Mouse (Mus musculus) neural tube, embryonic 13.5 days (tissue): ENCODE measurements around the gene Rbm48. TPM values are rescaled to one million over a fixed set of nuclear protein-coding genes. Genes with fewer than 3 reads are reported as not detected.
"Not testable (repeated sequence)": the region's sequence is repeated elsewhere in the genome, so short reads cannot be mapped to it uniquely, and the experiment has no call there.

Source experiments
- ATAC-seq: fragments of 200-750 bp; cut with Nextera tagmentation; 2 replicates; pipeline ENCODE4 v1.8.0; 2017; ENCODE audit warnings: low read depth, mild to moderate bottlenecking, moderate TSS enrichment, moderate library complexity
- H3K27ac ChIP-seq: fragments of 300-500 bp; sonication (generic); replicated peaks from 2 replicates; pipeline ENCODE4 v1.5.1; 2015; ENCODE audit warnings: moderate library complexity, mild to moderate bottlenecking, inconsistent platforms
- H3K27me3 ChIP-seq: fragments of 300-500 bp; sonication (generic); 2 replicates; pipeline ENCODE4 v1.6.1; 2015; ENCODE audit warnings: mild to moderate bottlenecking, inconsistent platforms
- H3K36me3 ChIP-seq: fragments of 300-500 bp; sonication (generic); 2 replicates; pipeline ENCODE4 v1.6.1; 2015; ENCODE audit warnings: mild to moderate bottlenecking, inconsistent platforms
- H3K4me1 ChIP-seq: fragments of 300-500 bp; sonication (generic); replicated peaks from 2 replicates; pipeline ENCODE4 v1.6.1; 2015; ENCODE audit warnings: inconsistent platforms
- H3K4me2 ChIP-seq: fragments of 300-500 bp; sonication (generic); 2 replicates; pipeline ENCODE4 v1.6.1; 2015; ENCODE audit warnings: inconsistent platforms, mild to moderate bottlenecking, moderate library complexity
- H3K4me3 ChIP-seq: fragments of 300-500 bp; sonication (generic); 2 replicates; pipeline ENCODE4 v1.5.1; 2015; ENCODE audit warnings: mild to moderate bottlenecking, inconsistent platforms
- H3K9ac ChIP-seq: fragments of 300-500 bp; sonication (generic); 2 replicates; pipeline ENCODE4 v1.6.1; 2015; ENCODE audit warnings: moderate library complexity, mild to moderate bottlenecking, inconsistent platforms
- H3K9me3 ChIP-seq: fragments of 300-500 bp; sonication (generic); 2 replicates; pipeline ENCODE4 v1.6.1; 2016; ENCODE audit warnings: inconsistent platforms
- WGBS: fragments of 180-500 bp; shearing (Covaris S2); methylation state at CpG from one replicate; pipeline ENCODE4 v1.1.7; 2015; 5-methylcytosine and 5-hydroxymethylcytosine counted together
- polyA plus RNA-seq: library from polyadenylated mRNA; unstranded; fragments of >200 nt; fragmentation: Nextera tagmentation; extraction: Ambion mirVana; gene quantifications from 2 replicates; pipeline ENCODE4 v1.2.1, GENCODE M21; 2015

Gene Rbm48
- polyA plus RNA-seq, result 16.1 and 16.5 TPM in 2 replicates

DNA sequence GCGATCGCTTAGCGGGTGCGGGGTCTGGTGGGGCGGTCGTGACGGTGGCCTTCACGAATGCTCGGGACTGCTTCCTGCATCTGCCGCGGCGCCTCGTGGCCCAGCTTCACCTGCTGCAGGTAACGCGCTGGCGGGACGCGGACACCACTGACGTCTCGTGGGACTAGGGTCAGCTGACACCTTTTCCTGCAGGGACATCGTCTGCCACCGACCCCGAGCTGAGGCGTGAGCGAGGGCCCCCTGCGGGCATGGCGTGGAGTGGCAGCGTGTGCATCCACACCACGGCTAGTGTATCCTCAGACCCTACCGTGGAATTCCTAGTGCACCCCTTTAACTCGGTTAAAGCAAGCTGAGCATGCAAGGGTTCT is at the start of gene Rbm48:
Gene Rbm48 (minus strand): TSS at position 187 of the 368 bp plus-strand sequence.
- no peaks in the 10 kb centered on the region for H3K27me3 ChIP-seq
- H3K36me3 ChIP-seq, result peaks cover 14% of the 10 kb centered on the region
- H3K4me3 ChIP-seq, result peak within 1 kb of the TSS; percentile 78
- H3K9ac ChIP-seq, result peak within 1 kb of the TSS; percentile 77
- peak; percentile 86 for ATAC-seq
- peak within 1 kb of the TSS; percentile 84 for H3K4me2 ChIP-seq
- peaks cover 32% of the 10 kb centered on the region for H3K4me1 ChIP-seq
- under 1% methylated on average over 31 of the region's 31 CpGs for WGBS
- peak within 1 kb of the TSS; percentile 78 for H3K27ac ChIP-seq
- no peaks in the 10 kb centered on the region for H3K9me3 ChIP-seq

DNA sequence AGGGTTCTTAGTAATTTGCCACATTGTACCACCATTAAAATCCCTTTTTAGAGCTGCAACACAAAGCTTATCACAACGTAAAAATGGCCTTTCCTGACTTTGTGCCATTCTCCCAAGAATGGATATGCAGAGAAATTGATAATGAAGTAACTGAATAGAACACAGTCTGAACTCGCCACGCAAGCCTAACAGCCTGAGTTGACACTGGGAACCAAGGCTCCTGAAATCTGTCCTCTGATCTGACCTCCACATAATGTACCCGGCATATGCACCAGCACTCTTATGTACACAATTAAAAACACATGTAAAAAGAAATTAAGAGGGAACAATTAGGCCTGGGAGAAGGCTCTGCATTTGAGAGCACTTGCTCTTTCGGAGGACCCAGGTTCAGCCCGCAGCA is 48.9 kb upstream of the Rbm48 start:
- H3K9ac ChIP-seq, result peak overlapping the region; percentile 53
- ATAC-seq, result no peak
- H3K4me3 ChIP-seq, result no peak overlapping the region; the same call in 1 of the 2 replicates
- H3K9me3 ChIP-seq, result no peaks in the 10 kb centered on the region
- H3K4me1 ChIP-seq, result peaks cover 18% of the 10 kb centered on the region
- H3K27me3 ChIP-seq, result no peaks in the 10 kb centered on the region
- H3K27ac ChIP-seq, result no peak overlapping the region
- peaks cover 31% of the 10 kb centered on the region for H3K36me3 ChIP-seq
- WGBS, result 91% methylated on average over 6 of the region's 6 CpGs
- peak overlapping the region; percentile 9; the same call in 1 of the 2 replicates for H3K4me2 ChIP-seq

DNA sequence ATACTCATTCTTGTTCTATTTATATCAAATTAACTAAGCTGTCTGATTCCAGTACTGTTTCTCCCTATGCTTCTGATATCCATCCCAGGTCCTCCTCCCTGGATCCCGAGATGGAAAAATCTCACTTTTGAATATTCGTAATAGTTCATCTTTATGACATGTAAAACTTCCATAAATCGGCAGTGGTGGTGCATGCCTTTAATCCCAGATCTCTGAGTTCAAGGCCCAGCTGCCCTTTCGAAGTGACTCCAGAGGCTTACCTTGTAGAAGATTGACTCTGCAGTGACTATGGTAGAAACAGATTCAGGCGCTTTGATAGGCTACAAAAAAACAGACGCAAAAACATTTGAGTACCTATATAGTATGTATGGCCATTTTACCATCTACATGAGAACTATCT is 48.2 kb upstream of the Rbm48 start:
- Histone ChIP-seq H3K4me3 (no peak overlapping the region), H3K4me2 (no peak overlapping the region), H3K27me3 (no peaks in the 10 kb centered on the region), H3K27ac (no peak overlapping the region), H3K9ac (no peak overlapping the region), H3K36me3 (peaks cover 36% of the 10 kb centered on the region), H3K4me1 (peaks cover 18% of the 10 kb centered on the region), H3K9me3 (no peaks in the 10 kb centered on the region)
- WGBS, result 98% methylated on average over 6 of the region's 6 CpGs
- no peak for ATAC-seq

DNA sequence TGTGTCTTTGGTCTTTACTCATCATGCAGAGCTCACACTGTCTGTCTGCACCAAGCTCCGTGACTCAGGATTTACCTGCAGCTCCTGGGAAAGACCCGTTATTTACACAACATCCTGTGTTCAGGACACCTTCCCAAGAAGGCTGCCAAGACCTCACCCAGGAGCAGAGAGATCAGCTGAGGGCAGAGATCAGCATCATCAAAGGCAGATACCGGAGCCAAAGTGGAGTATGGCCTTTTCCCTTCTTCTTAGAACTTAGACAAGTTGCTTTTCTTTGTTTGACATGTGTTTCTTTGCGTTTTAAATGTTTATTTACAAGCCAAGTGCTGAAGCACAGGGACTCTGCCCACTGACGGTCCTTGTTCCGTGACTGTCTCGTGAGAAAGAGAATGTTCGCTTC is 38.9 kb upstream of the Rbm48 start:
- Histone ChIP-seq H3K4me1 (no peaks in the 10 kb centered on the region), H3K9me3 (no peaks in the 10 kb centered on the region), H3K27me3 (no peaks in the 10 kb centered on the region), H3K36me3 (peaks cover 45% of the 10 kb centered on the region), H3K4me2 (no peak overlapping the region), H3K9ac (no peak overlapping the region), H3K4me3 (no peak overlapping the region), H3K27ac (no peak overlapping the region)
- 86% methylated on average over 8 of the region's 8 CpGs for WGBS
- no peak for ATAC-seq

DNA sequence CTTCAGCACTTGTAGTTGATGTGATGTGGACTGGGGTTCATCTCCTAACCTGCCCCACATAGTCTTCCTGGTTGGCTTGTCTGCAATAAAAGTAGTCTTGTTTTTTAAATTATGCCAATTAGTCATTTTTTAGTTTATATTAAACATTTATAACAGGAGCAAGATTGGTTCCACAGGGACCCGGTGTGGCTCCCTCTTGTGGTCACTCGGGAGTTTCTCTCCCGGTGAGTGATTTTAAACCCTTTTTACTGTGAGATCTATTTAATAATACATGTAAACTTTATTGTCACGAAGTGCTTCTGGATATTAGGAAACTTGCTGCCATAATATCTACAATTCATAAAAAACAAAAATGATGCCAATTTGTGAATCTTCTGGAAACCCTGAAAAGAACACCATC is 37.6 kb upstream of the Rbm48 start:
- no peak for ATAC-seq
- WGBS, result 68% methylated on average over 4 of the region's 4 CpGs

DNA sequence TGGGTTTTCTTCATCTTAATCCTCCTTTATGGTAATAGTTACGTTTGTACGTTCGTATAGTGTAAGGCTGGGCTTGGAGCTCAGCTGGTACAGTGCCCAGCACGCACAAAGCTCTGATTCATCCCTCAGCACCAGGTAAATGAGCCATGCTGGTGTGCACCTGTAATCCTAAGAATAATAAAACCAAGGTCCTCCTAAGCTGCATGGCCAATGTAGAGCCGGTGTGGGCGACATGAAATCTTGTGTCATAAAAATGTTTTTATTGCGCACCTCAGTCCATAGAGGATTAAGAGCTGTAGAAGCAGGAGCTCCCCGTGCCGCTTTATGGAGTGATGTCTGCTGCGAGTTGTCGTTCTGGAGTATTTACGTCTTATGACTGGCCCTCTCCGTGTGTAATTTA is 36.9 kb upstream of the Rbm48 start:
- Histone ChIP-seq H3K4me3 (no peak overlapping the region), H3K9ac (no peak overlapping the region), H3K36me3 (peaks cover 47% of the 10 kb centered on the region), H3K27me3 (no peaks in the 10 kb centered on the region), H3K9me3 (no peaks in the 10 kb centered on the region), H3K4me1 (no peaks in the 10 kb centered on the region), H3K4me2 (no peak overlapping the region), H3K27ac (no peak overlapping the region)
- WGBS, result 91% methylated on average over 13 of the region's 13 CpGs
- ATAC-seq, result no peak

More for the DNA sequence above, 37.6 kb upstream of the Rbm48 start:
- Histone ChIP-seq H3K36me3 (peaks cover 45% of the 10 kb centered on the region), H3K4me2 (no peak overlapping the region), H3K4me1 (no peaks in the 10 kb centered on the region), H3K27me3 (no peaks in the 10 kb centered on the region), H3K9ac (no peak overlapping the region), H3K9me3 (no peaks in the 10 kb centered on the region), H3K27ac (no peak overlapping the region), H3K4me3 (no peak overlapping the region)

DNA sequence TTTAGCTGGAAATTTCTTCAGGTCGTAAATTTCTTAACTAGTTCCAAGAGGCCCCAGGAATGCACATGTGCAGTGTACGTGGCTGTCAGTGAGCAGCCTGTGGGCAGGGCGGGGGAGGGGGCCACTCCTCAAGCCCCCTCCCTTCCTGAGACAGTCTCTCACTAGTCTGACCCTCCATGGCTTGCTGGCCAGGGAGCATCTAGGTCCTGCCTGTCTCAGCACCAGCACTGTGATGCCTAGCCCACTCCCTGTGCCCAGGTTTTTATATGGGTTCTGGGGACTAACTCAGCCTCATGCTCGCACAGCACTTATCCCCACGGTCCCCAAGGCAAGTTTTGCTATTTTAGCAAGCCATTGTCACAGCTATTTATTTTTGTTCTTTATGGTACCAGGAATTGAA is 35.9 kb upstream of the Rbm48 start:
- Histone ChIP-seq H3K4me2 (no peak overlapping the region), H3K9me3 (no peaks in the 10 kb centered on the region), H3K27ac (no peak overlapping the region), H3K4me3 (no peak overlapping the region), H3K9ac (no peak overlapping the region), H3K36me3 (peaks cover 49% of the 10 kb centered on the region), H3K4me1 (no peaks in the 10 kb centered on the region), H3K27me3 (no peaks in the 10 kb centered on the region)
- ATAC-seq, result no peak
- 79% methylated on average over 5 of the region's 5 CpGs for WGBS

DNA sequence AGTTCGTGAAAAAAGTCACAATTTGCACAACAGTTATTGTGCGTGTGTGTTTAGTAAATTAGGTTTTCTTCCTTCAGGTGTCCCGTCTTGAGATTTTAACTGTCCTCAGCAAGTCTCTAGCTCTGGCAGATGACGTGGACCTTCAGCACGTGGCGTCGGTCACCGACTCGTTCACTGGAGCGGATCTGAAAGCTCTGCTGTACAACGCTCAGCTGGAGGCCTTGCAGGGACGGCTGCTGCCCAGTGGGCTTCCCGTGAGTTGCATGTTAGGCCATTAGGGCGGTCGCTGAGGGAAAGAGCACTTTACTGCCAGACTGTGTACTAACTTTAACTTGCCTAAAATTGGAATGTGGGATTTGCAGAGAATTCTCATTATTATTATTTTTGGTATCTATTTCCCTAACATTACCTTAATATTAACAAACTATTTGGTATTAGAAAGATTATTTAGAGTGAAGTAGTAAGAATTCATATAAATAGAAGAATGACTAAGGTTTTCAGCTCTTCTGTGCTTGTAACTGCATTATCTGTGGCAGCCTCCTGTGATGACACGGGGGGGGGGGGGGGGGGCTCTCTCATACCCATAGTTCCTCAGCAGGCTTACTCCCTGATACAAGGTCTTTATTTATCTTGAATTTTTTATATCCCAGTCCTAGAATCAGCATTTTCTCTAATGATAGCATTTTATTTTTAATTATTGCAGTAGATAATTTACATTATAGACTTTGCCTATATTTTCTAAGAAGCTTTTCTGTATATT is 35.3 kb upstream of the Rbm48 start:
- Histone ChIP-seq H3K27ac (no peak overlapping the region), H3K4me3 (no peak overlapping the region), H3K4me1 (no peaks in the 10 kb centered on the region), H3K9ac (no peak overlapping the region), H3K4me2 (no peak overlapping the region), H3K9me3 (no peaks in the 10 kb centered on the region), H3K36me3 (peaks cover 53% of the 10 kb centered on the region), H3K27me3 (no peaks in the 10 kb centered on the region)
- no peak for ATAC-seq
- 54% methylated on average over 16 of the region's 16 CpGs for WGBS

DNA sequence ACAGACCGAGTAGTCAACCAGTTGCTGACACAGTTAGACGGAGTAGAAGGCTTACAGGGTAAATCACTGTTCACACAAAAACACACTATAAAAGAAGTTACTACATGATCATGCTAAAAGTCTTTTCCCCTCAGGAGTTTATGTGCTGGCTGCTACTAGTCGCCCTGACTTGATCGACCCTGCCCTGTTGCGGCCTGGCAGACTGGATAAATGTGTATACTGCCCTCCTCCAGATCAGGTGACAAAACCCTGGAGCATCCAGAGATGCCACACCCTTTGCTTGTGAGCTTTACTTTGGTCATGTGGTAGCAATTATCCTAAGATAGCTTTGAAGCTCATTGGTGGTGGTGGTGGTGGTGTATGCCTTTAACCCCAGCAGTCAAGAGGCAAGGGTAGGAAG is 33.7 kb upstream of the Rbm48 start:
- Histone ChIP-seq H3K4me3 (no peak overlapping the region), H3K9ac (no peak overlapping the region), H3K4me2 (no peak overlapping the region), H3K36me3 (peaks cover 56% of the 10 kb centered on the region), H3K9me3 (no peaks in the 10 kb centered on the region), H3K4me1 (no peaks in the 10 kb centered on the region), H3K27ac (no peak overlapping the region), H3K27me3 (no peaks in the 10 kb centered on the region)
- WGBS, result 92% methylated on average over 5 of the region's 5 CpGs
- no peak for ATAC-seq

DNA sequence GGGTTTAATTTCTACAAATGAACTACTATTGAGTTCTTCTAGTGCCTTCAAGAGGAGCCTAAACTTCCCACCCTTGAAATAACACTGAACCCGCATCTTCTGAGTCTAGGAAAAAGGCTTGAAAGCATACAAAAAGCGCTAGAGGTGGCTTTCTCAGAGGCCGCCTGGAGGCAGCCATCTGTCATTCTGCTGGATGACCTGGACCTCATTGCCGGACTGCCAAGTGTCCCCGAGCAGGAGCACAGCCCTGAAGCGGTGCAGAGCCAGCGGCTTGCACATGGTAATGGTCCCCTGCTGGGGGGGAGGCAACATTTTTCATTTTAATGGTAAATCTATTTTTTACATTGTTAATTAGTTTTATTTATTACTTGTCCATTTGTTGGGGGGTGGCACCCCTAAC is 24.1 kb upstream of the Rbm48 start:
- no peaks in the 10 kb centered on the region for H3K9me3 ChIP-seq
- no peak overlapping the region for H3K9ac ChIP-seq
- ATAC-seq, result no peak
- 80% methylated on average over 7 of the region's 7 CpGs for WGBS
- H3K4me2 ChIP-seq, result no peak overlapping the region
- no peak overlapping the region for H3K4me3 ChIP-seq
- H3K4me1 ChIP-seq, result no peaks in the 10 kb centered on the region
- H3K36me3 ChIP-seq, result peaks cover 73% of the 10 kb centered on the region
- no peaks in the 10 kb centered on the region for H3K27me3 ChIP-seq
- no peak overlapping the region for H3K27ac ChIP-seq

DNA sequence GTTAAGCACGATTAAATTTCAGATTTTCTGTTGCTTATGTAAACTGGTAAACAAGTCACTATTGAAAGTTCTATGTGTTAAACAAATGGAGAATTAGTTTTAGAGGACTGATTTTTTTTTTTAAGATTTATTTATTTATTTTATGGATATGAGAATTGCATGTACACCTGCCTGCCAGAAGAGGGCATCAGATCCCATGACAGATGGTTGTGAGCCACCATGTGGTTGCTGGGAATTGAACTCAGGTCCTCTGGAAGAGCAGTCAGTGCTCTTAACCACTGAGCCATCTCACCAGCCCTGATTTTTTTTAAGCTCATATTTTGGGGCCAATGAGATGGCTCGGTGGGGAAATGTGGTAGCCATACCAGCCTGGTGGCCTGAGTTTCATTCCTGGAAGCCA is 15.4 kb upstream of the Rbm48 start:
- H3K9ac ChIP-seq, H3K27me3 ChIP-seq, H3K4me2 ChIP-seq, H3K4me3 ChIP-seq, H3K4me1 ChIP-seq, ATAC-seq, H3K9me3 ChIP-seq, H3K27ac ChIP-seq: not testable (repeated sequence)
- WGBS, result 98% methylated on average over 2 of the region's 2 CpGs
- H3K36me3 ChIP-seq, result peaks cover 62% of the 10 kb centered on the region

DNA sequence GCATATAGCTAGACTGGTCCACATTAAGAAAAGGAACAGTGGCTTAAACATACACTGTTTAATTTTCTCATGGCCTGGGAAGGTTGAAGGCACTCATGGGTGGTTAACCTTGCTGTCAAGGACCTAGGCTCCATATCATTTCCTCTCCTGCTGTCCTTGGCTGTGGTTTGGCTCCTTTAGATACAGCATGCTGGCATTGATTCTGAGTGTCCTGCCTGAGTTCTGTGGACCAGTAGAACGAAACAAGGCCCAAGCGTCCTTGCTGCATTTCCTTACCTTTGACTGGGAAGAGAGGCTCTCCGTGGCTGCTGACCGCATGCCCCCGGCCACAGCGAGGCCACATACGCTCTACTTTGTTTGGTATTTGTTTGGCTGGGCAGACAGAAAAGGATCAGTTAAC is 12.9 kb upstream of the Rbm48 start:
- 94% methylated on average over 7 of the region's 7 CpGs for WGBS
- no peaks in the 10 kb centered on the region for H3K4me1 ChIP-seq
- no peaks in the 10 kb centered on the region for H3K9me3 ChIP-seq
- no peak overlapping the region for H3K4me2 ChIP-seq
- no peak overlapping the region for H3K27ac ChIP-seq
- no peaks in the 10 kb centered on the region for H3K27me3 ChIP-seq
- ATAC-seq, result no peak
- no peak overlapping the region for H3K9ac ChIP-seq
- peaks cover 63% of the 10 kb centered on the region for H3K36me3 ChIP-seq
- no peak overlapping the region for H3K4me3 ChIP-seq

DNA sequence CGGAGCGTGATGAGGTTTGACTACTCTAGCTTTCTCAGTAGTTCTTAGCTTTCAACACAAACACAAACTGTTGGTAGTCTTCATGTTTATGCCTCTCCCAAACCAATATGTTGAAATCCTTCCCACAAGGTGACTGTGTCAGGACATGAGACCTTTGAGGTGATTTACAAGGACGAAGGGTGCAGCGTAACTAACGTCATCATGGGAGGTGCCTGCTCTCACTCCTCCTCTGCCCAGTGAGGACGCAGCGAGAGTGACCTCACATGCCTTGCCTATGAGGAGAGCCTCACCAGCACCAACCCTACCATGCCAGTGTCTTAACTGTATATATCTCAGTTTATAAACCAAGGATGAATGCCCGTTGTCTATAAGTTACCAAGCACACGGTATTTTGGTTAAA is 10.7 kb upstream of the Rbm48 start:
- H3K4me2 ChIP-seq, result no peak overlapping the region
- 94% methylated on average over 9 of the region's 9 CpGs for WGBS
- no peak overlapping the region for H3K9ac ChIP-seq
- H3K4me1 ChIP-seq, result no peaks in the 10 kb centered on the region
- peaks cover 62% of the 10 kb centered on the region for H3K36me3 ChIP-seq
- H3K9me3 ChIP-seq, result no peaks in the 10 kb centered on the region
- H3K27me3 ChIP-seq, result no peaks in the 10 kb centered on the region
- no peak overlapping the region for H3K27ac ChIP-seq
- no peak overlapping the region for H3K4me3 ChIP-seq
- ATAC-seq, result no peak
